Mouse (Mus musculus): Measurements from ENCODE around the gene Smc6. TPM values are rescaled to one million over a fixed set of nuclear protein-coding genes. Genes with fewer than 3 reads are reported as not detected.
A peak's percentile ranks its signal among the peaks of the same experiment; 100 is the strongest.

The Smc6 gene
- polyA plus RNA-seq (2015; fragmentation: Nextera tagmentation; extraction: Ambion mirVana) = 111 and 114 TPM in 2 replicates

- peak within 1 kb of the TSS; percentile 99 for H3K4me3 ChIP-seq
- peaks cover 28% of the 10 kb centered on the region for H3K4me1 ChIP-seq (replicated peaks)
- peak within 1 kb of the TSS; percentile 98 for H3K9ac ChIP-seq
- peak within 1 kb of the TSS; percentile 98 for H3K27ac ChIP-seq
- under 1% methylated on average over 61 of the region's 83 CpGs for WGBS
- ATAC-seq (replicated peaks; ENCODE audit: insufficient number of reproducible peaks, insufficient read depth, low FRiP score, low read depth) = peak; percentile 99
- H3K4me2 ChIP-seq = peak within 1 kb of the TSS; percentile 89
- no peaks in the 10 kb centered on the region for H3K9me3 ChIP-seq (replicated peaks)
- H3K27me3 ChIP-seq = no peaks in the 10 kb centered on the region
- no peaks in the 10 kb centered on the region for H3K36me3 ChIP-seq
Observed at GRCm38 (mm10) chr12:11265382-11266281, at the start of gene Smc6, which contains the start of gene Gen1. Smc6 (plus strand) TSS chr12:11265886. Gen1 (minus strand) TSS chr12:11265801.

GRCm38 (mm10) chr12:11216454-11216853 lies 49.2 kb upstream of the Smc6 start:
- Histone ChIP-seq H3K4me2 (no peak overlapping the region), H3K4me1 (replicated peaks) (peaks cover 3% of the 10 kb centered on the region), H3K9me3 (replicated peaks) (no peaks in the 10 kb centered on the region), H3K27ac (no peak overlapping the region), H3K9ac (no peak overlapping the region), H3K4me3 (no peak overlapping the region), H3K36me3 (no peaks in the 10 kb centered on the region), H3K27me3 (no peaks in the 10 kb centered on the region)
- no peak for ATAC-seq (replicated peaks; ENCODE audit: insufficient number of reproducible peaks, insufficient read depth, low FRiP score, low read depth)
- 43% methylated on average over 3 of the region's 3 CpGs for WGBS

- peaks cover 15% of the 10 kb centered on the region for H3K4me1 ChIP-seq (replicated peaks)
- no peaks in the 10 kb centered on the region for H3K27me3 ChIP-seq
- no peaks in the 10 kb centered on the region for H3K9me3 ChIP-seq (replicated peaks)
- H3K36me3 ChIP-seq = no peaks in the 10 kb centered on the region
- no peak overlapping the region for H3K4me3 ChIP-seq
- H3K27ac ChIP-seq = no peak overlapping the region
- no peak for ATAC-seq (replicated peaks; ENCODE audit: insufficient number of reproducible peaks, insufficient read depth, low FRiP score, low read depth)
- no peak overlapping the region for H3K9ac ChIP-seq
- H3K4me2 ChIP-seq = no peak overlapping the region
- WGBS = 67% methylated on average over 7 of the region's 7 CpGs
Observed at GRCm38 (mm10) chr12:11217726-11218250, 47.9 kb upstream of the Smc6 start.

- peak; percentile 40; the same call in 1 of the 2 replicates for ATAC-seq (replicated peaks; ENCODE audit: insufficient number of reproducible peaks, insufficient read depth, low FRiP score, low read depth)
- Histone ChIP-seq H3K4me2 (peak overlapping the region; percentile 34), H3K27me3 (no peaks in the 10 kb centered on the region), H3K4me3 (no peak overlapping the region), H3K36me3 (no peaks in the 10 kb centered on the region), H3K4me1 (replicated peaks) (peaks cover 38% of the 10 kb centered on the region), H3K9ac (no peak overlapping the region), H3K9me3 (replicated peaks) (no peaks in the 10 kb centered on the region), H3K27ac (peak overlapping the region; percentile 63)
- 38% methylated on average over 20 of the region's 20 CpGs for WGBS
Observed at GRCm38 (mm10) chr12:11221524-11222330, 44.0 kb upstream of the Smc6 start.

- Histone ChIP-seq H3K9me3 (replicated peaks) (no peaks in the 10 kb centered on the region), H3K4me2 (no peak overlapping the region), H3K9ac (no peak overlapping the region), H3K27me3 (no peaks in the 10 kb centered on the region), H3K27ac (0 out of 2 replicates have a peak overlapping the region, but pooled peaks have one; percentile 63), H3K4me3 (no peak overlapping the region), H3K36me3 (no peaks in the 10 kb centered on the region), H3K4me1 (replicated peaks) (peaks cover 44% of the 10 kb centered on the region)
- ATAC-seq (replicated peaks; ENCODE audit: insufficient number of reproducible peaks, insufficient read depth, low FRiP score, low read depth) = no peak
- 70% methylated on average over 3 of the region's 3 CpGs for WGBS
Observed at GRCm38 (mm10) chr12:11222566-11222965, 43.1 kb upstream of the Smc6 start.

GRCm38 (mm10) chr12:11223090-11223489 lies 42.6 kb upstream of the Smc6 start:
- H3K27ac ChIP-seq = no peak overlapping the region
- no peaks in the 10 kb centered on the region for H3K36me3 ChIP-seq
- H3K27me3 ChIP-seq = no peaks in the 10 kb centered on the region
- 63% methylated on average over 10 of the region's 10 CpGs for WGBS
- H3K4me1 ChIP-seq (replicated peaks) = peaks cover 44% of the 10 kb centered on the region
- H3K4me3 ChIP-seq = no peak overlapping the region
- H3K9me3 ChIP-seq (replicated peaks) = no peaks in the 10 kb centered on the region
- no peak overlapping the region for H3K4me2 ChIP-seq
- ATAC-seq (replicated peaks; ENCODE audit: insufficient number of reproducible peaks, insufficient read depth, low FRiP score, low read depth) = no peak
- no peak overlapping the region for H3K9ac ChIP-seq

GRCm38 (mm10) chr12:11224722-11225121 lies 41.0 kb upstream of the Smc6 start:
- Histone ChIP-seq H3K27ac (no peak overlapping the region), H3K27me3 (no peaks in the 10 kb centered on the region), H3K9me3 (replicated peaks) (no peaks in the 10 kb centered on the region), H3K4me3 (peak overlapping the region; percentile 27; the same call in 1 of the 2 replicates), H3K36me3 (no peaks in the 10 kb centered on the region), H3K4me2 (peak overlapping the region; percentile 54), H3K9ac (no peak overlapping the region), H3K4me1 (replicated peaks) (peaks cover 44% of the 10 kb centered on the region)
- 14% methylated on average over 5 of the region's 5 CpGs for WGBS
- peak; percentile 58; the same call in 1 of the 2 replicates for ATAC-seq (replicated peaks; ENCODE audit: insufficient number of reproducible peaks, insufficient read depth, low FRiP score, low read depth)

GRCm38 (mm10) chr12:11226123-11226522 lies 39.6 kb upstream of the Smc6 start:
- Histone ChIP-seq H3K4me1 (replicated peaks) (peaks cover 44% of the 10 kb centered on the region), H3K27ac (no peak overlapping the region), H3K4me3 (no peak overlapping the region), H3K27me3 (no peaks in the 10 kb centered on the region), H3K4me2 (no peak overlapping the region), H3K36me3 (no peaks in the 10 kb centered on the region), H3K9ac (no peak overlapping the region), H3K9me3 (replicated peaks) (no peaks in the 10 kb centered on the region)
- no peak for ATAC-seq (replicated peaks; ENCODE audit: insufficient number of reproducible peaks, insufficient read depth, low FRiP score, low read depth)
- WGBS = 64% methylated on average over 1 of the region's 1 CpGs

- Histone ChIP-seq H3K4me2 (no peak overlapping the region), H3K9me3 (replicated peaks) (no peaks in the 10 kb centered on the region), H3K27me3 (no peaks in the 10 kb centered on the region), H3K4me1 (replicated peaks) (peaks cover 39% of the 10 kb centered on the region), H3K9ac (no peak overlapping the region), H3K4me3 (no peak overlapping the region), H3K36me3 (no peaks in the 10 kb centered on the region), H3K27ac (peak overlapping the region; percentile 35)
- ATAC-seq (replicated peaks; ENCODE audit: insufficient number of reproducible peaks, insufficient read depth, low FRiP score, low read depth) = no peak
- WGBS = 42% methylated on average over 5 of the region's 5 CpGs
Observed at GRCm38 (mm10) chr12:11226529-11227268, 39.0 kb upstream of the Smc6 start.

GRCm38 (mm10) chr12:11230267-11230666 lies 35.4 kb upstream of the Smc6 start:
- ATAC-seq (replicated peaks; ENCODE audit: insufficient number of reproducible peaks, insufficient read depth, low FRiP score, low read depth) = no peak
- no peaks in the 10 kb centered on the region for H3K27me3 ChIP-seq
- H3K4me2 ChIP-seq = no peak overlapping the region
- H3K27ac ChIP-seq = no peak overlapping the region
- 44% methylated on average over 2 of the region's 2 CpGs for WGBS
- peaks cover 12% of the 10 kb centered on the region for H3K4me1 ChIP-seq (replicated peaks)
- H3K4me3 ChIP-seq = no peak overlapping the region
- H3K9ac ChIP-seq = no peak overlapping the region
- no peaks in the 10 kb centered on the region for H3K9me3 ChIP-seq (replicated peaks)
- no peaks in the 10 kb centered on the region for H3K36me3 ChIP-seq
